Mouse (Mus musculus) megakaryocyte, embryonic 14.5 days (primary cell): ENCODE data around the gene D17Wsu92e. TPM values are rescaled to one million over a fixed set of nuclear protein-coding genes. Genes with fewer than 3 reads are reported as not detected.

Source experiments
- H3K27me3 ChIP-seq: replicated peaks from 2 replicates; pipeline ENCODE3; 2012; ENCODE audit warnings: inconsistent platforms
- H3K36me3 ChIP-seq: replicated peaks from 2 replicates; pipeline ENCODE3; 2012; ENCODE audit warnings: low read length, inconsistent platforms, mixed read lengths
- H3K4me1 ChIP-seq: 2 replicates; pipeline ENCODE4 v1.6.1; 2012; ENCODE audit warnings: inconsistent platforms
- H3K4me3 ChIP-seq: replicated peaks from 2 replicates; pipeline ENCODE3; 2012; ENCODE audit warnings: moderate library complexity, mild to moderate bottlenecking, inconsistent platforms
- H3K9me3 ChIP-seq: 2 replicates; pipeline ENCODE4 v1.6.1; 2012; ENCODE audit warnings: inconsistent platforms
- FLI1 ChIP-seq: IDR thresholded peaks from 2 replicates; pipeline ENCODE4 v1.6.1; 2012; ENCODE audit warnings: low read length, inconsistent platforms, mixed read lengths
- GATA1 ChIP-seq: IDR thresholded peaks from 3 replicates; pipeline ENCODE4 v1.6.1; 2012; ENCODE audit warnings: mixed read lengths, low read length, inconsistent platforms, borderline replicate concordance
- polyA plus RNA-seq: library from polyadenylated mRNA; stranded (reverse); fragments of >175 nt; gene quantifications from 2 replicates; pipeline ENCODE4 v1.2.3, GENCODE M21; 2012; ENCODE audit warnings: low replicate concordance; ENCODE audit not compliant: insufficient read depth

D17Wsu92e gene
- polyA plus RNA-seq, 1 experiment = 42.6 TPM

- Histone ChIP-seq H3K4me3 (no peak overlapping the region), H3K27me3 (peaks cover 83% of the 10 kb centered on the region), H3K36me3 (no peaks in the 10 kb centered on the region), H3K9me3 (peaks cover 3% of the 10 kb centered on the region; the same call in 1 of the 2 replicates), H3K4me1 (peaks cover 13% of the 10 kb centered on the region)
- TF ChIP-seq FLI1 (no peak), GATA1 (no peak)
Observed at GRCm38 (mm10) chr17:27726527-27726926, 93.9 kb downstream of the D17Wsu92e start.

- peaks cover 3% of the 10 kb centered on the region; the same call in 1 of the 2 replicates for H3K9me3 ChIP-seq
- no peak overlapping the region for H3K4me3 ChIP-seq
- peaks cover 84% of the 10 kb centered on the region for H3K27me3 ChIP-seq
- H3K4me1 ChIP-seq = peaks cover 13% of the 10 kb centered on the region
- H3K36me3 ChIP-seq = no peaks in the 10 kb centered on the region
- TF ChIP-seq FLI1 (no peak), GATA1 (no peak)
Observed at GRCm38 (mm10) chr17:27725412-27725811, 95.0 kb downstream of the D17Wsu92e start.

- no peak for TF ChIP-seq GATA1
- Histone ChIP-seq H3K27me3 (peaks cover 84% of the 10 kb centered on the region), H3K4me1 (peaks cover 13% of the 10 kb centered on the region), H3K9me3 (peaks cover 3% of the 10 kb centered on the region; the same call in 1 of the 2 replicates), H3K36me3 (no peaks in the 10 kb centered on the region), H3K4me3 (no peak overlapping the region)
Observed at GRCm38 (mm10) chr17:27725011-27725410, 95.4 kb downstream of the D17Wsu92e start.

- H3K4me3 ChIP-seq = no peak overlapping the region
- H3K4me1 ChIP-seq = peaks cover 13% of the 10 kb centered on the region
- TF ChIP-seq FLI1 (no peak), GATA1 (no peak)
- H3K27me3 ChIP-seq = peaks cover 86% of the 10 kb centered on the region
- no peaks in the 10 kb centered on the region for H3K9me3 ChIP-seq
- no peaks in the 10 kb centered on the region for H3K36me3 ChIP-seq
Observed at GRCm38 (mm10) chr17:27724327-27724726, 96.1 kb downstream of the D17Wsu92e start.

GRCm38 (mm10) chr17:27721125-27721664 lies 99.3 kb downstream of the D17Wsu92e start:
- Histone ChIP-seq H3K36me3 (no peaks in the 10 kb centered on the region), H3K4me3 (no peak overlapping the region), H3K27me3 (peaks cover 93% of the 10 kb centered on the region), H3K9me3 (no peaks in the 10 kb centered on the region), H3K4me1 (peaks cover 26% of the 10 kb centered on the region)
- TF ChIP-seq FLI1 (no peak), GATA1 (no peak)

GRCm38 (mm10) chr17:27720326-27720725 lies 100.1 kb downstream of the D17Wsu92e start:
- Histone ChIP-seq H3K4me3 (no peak overlapping the region), H3K9me3 (no peaks in the 10 kb centered on the region), H3K36me3 (no peaks in the 10 kb centered on the region), H3K27me3 (peaks cover 87% of the 10 kb centered on the region), H3K4me1 (peaks cover 19% of the 10 kb centered on the region)
- TF ChIP-seq FLI1 (no peak), GATA1 (no peak)

- Histone ChIP-seq H3K4me3 (no peak overlapping the region), H3K36me3 (no peaks in the 10 kb centered on the region), H3K27me3 (peaks cover 83% of the 10 kb centered on the region), H3K9me3 (no peaks in the 10 kb centered on the region), H3K4me1 (peaks cover 13% of the 10 kb centered on the region)
- TF ChIP-seq GATA1 = no peak
- TF ChIP-seq FLI1 = no peak
Observed at GRCm38 (mm10) chr17:27719663-27720062, 100.8 kb downstream of the D17Wsu92e start.

GRCm38 (mm10) chr17:27718250-27718649 lies 102.2 kb downstream of the D17Wsu92e start:
- Histone ChIP-seq H3K4me3 (no peak overlapping the region), H3K9me3 (no peaks in the 10 kb centered on the region), H3K27me3 (peaks cover 83% of the 10 kb centered on the region)

GRCm38 (mm10) chr17:27716804-27717203 lies 103.6 kb downstream of the D17Wsu92e start:
- Histone ChIP-seq H3K4me1 (peaks cover 13% of the 10 kb centered on the region), H3K9me3 (no peaks in the 10 kb centered on the region), H3K4me3 (peak overlapping the region; percentile 69), H3K36me3 (no peaks in the 10 kb centered on the region), H3K27me3 (peaks cover 82% of the 10 kb centered on the region)
- TF ChIP-seq FLI1 = no peak
- no peak for TF ChIP-seq GATA1

More at GRCm38 (mm10) chr17:27718250-27718649, 102.2 kb downstream of the D17Wsu92e start:
- H3K4me1 ChIP-seq = peaks cover 13% of the 10 kb centered on the region
- TF ChIP-seq FLI1 (no peak), GATA1 (no peak)
- no peaks in the 10 kb centered on the region for H3K36me3 ChIP-seq

GRCm38 (mm10) chr17:27712832-27713231 lies 107.6 kb downstream of the D17Wsu92e start:
- peaks cover 71% of the 10 kb centered on the region for H3K27me3 ChIP-seq

More at GRCm38 (mm10) chr17:27712832-27713231, 107.6 kb downstream of the D17Wsu92e start:
- no peaks in the 10 kb centered on the region for H3K9me3 ChIP-seq
- TF ChIP-seq GATA1 (no peak), FLI1 (no peak)
- peaks cover 18% of the 10 kb centered on the region for H3K4me1 ChIP-seq
- H3K36me3 ChIP-seq = no peaks in the 10 kb centered on the region
- no peak overlapping the region for H3K4me3 ChIP-seq
